Mouse (Mus musculus): ENCODE measurements at regions not wholly inside any gene's neighbourhood (a gene's known extent, or its start where the extent isn't known, plus 50 kb on each side); places are given as distances from the start of the nearest gene placed in this dataset.

- DNase-seq: no peak
Measured at GRCm38 (mm10) chr4:114716703-114717102, 104.8 kb upstream of the Gm12830 start.

GRCm38 (mm10) chr4:114720696-114721095, 100.8 kb upstream of the Gm12830 start:
- no peak for DNase-seq

GRCm38 (mm10) chr4:114721386-114721785, 100.1 kb upstream of the Gm12830 start:
- no peak for DNase-seq

- no peak for DNase-seq
Measured at GRCm38 (mm10) chr4:114728235-114729000, 93.1 kb upstream of the Gm12830 start.

- no peak for DNase-seq
Measured at GRCm38 (mm10) chr4:114733256-114734004, 88.1 kb upstream of the Gm12830 start.

- no peak for DNase-seq
Measured at GRCm38 (mm10) chr4:114738903-114739667, 82.4 kb upstream of the Gm12830 start.

- no peak for DNase-seq
Measured at GRCm38 (mm10) chr4:114748131-114748530, 73.4 kb upstream of the Gm12830 start.

- DNase-seq: no peak
Measured at GRCm38 (mm10) chr4:114759837-114760236, 61.7 kb upstream of the Gm12830 start.

- no peak for DNase-seq
Measured at GRCm38 (mm10) chr4:114766643-114767393, 54.7 kb upstream of the Gm12830 start.
